Mouse (Mus musculus) ES-CJ7 (cell line): Measurements from ENCODE around the gene Ptma.
A peak's percentile ranks its signal among the peaks of the same experiment; 100 is the strongest.
"Not testable (repeated sequence)": the region's sequence is repeated elsewhere in the genome, so short reads cannot be mapped to it uniquely, and the experiment has no call there.

Experiments used
- DNase-seq: peaks from one replicate; pipeline ENCODE4 v3.0.0; 2011; ENCODE audit warnings: low read depth, low spot score

Gene Ptma

GRCm38 (mm10) chr1:86526116-86526788 lies at the start of gene Ptma:
Ptma (plus strand) TSS chr1:86526726.
- DNase-seq, result peak; percentile 100

- DNase-seq, result no peak
Observed at GRCm38 (mm10) chr1:86477738-86478285, 48.7 kb upstream of the Ptma start.

GRCm38 (mm10) chr1:86479099-86479825 lies 47.3 kb upstream of the Ptma start:
- DNase-seq, result no peak

GRCm38 (mm10) chr1:86480288-86480687 lies 46.2 kb upstream of the Ptma start:
- DNase-seq, result no peak

- no peak for DNase-seq
Observed at GRCm38 (mm10) chr1:86480735-86481447, 45.6 kb upstream of the Ptma start.

GRCm38 (mm10) chr1:86481468-86481867 lies 45.1 kb upstream of the Ptma start:
- no peak for DNase-seq

- DNase-seq, result peak; percentile 62
Observed at GRCm38 (mm10) chr1:86482288-86482687, 44.2 kb upstream of the Ptma start.

GRCm38 (mm10) chr1:86482761-86483160 lies 43.8 kb upstream of the Ptma start:
- DNase-seq, result no peak

GRCm38 (mm10) chr1:86485346-86485745 lies 41.2 kb upstream of the Ptma start:
- DNase-seq, result no peak

- not testable (repeated sequence) for DNase-seq
Observed at GRCm38 (mm10) chr1:86485858-86486257, 40.7 kb upstream of the Ptma start.

- DNase-seq, result no peak
Observed at GRCm38 (mm10) chr1:86486703-86487294, 39.7 kb upstream of the Ptma start.

- peak; percentile 100 for DNase-seq
Observed at GRCm38 (mm10) chr1:86487295-86487907, 39.1 kb upstream of the Ptma start.

GRCm38 (mm10) chr1:86487908-86488314 lies 38.6 kb upstream of the Ptma start:
- peak; percentile 61 for DNase-seq

- DNase-seq, result no peak
Observed at GRCm38 (mm10) chr1:86488326-86488725, 38.2 kb upstream of the Ptma start.

- peak; percentile 97 for DNase-seq
Observed at GRCm38 (mm10) chr1:86488774-86489173, 37.8 kb upstream of the Ptma start.

- peak; percentile 76 for DNase-seq
Observed at GRCm38 (mm10) chr1:86489901-86490300, 36.6 kb upstream of the Ptma start.

GRCm38 (mm10) chr1:86490697-86491096 lies 35.8 kb upstream of the Ptma start:
- DNase-seq, result no peak

- DNase-seq, result no peak
Observed at GRCm38 (mm10) chr1:86491533-86492094, 34.9 kb upstream of the Ptma start.

- DNase-seq, result peak; percentile 91
Observed at GRCm38 (mm10) chr1:86492095-86493070, 34.1 kb upstream of the Ptma start.

GRCm38 (mm10) chr1:86493783-86494182 lies 32.7 kb upstream of the Ptma start:
- no peak for DNase-seq
